Mouse (Mus musculus) liver, embryonic 15.5 days (tissue): ENCODE measurements around the gene Mitf. TPM values are rescaled to one million over a fixed set of nuclear protein-coding genes. Genes with fewer than 3 reads are reported as not detected.

Experiments used
- ATAC-seq: fragments of 200-750 bp; cut with Nextera tagmentation; 2 replicates; pipeline ENCODE4 v1.8.0; 2017; ENCODE audit warnings: moderate number of reproducible peaks, mild to moderate bottlenecking, moderate library complexity; ENCODE audit not compliant: insufficient read depth
- H3K27ac ChIP-seq: fragments of 300-500 bp; sonication (generic); replicated peaks from 2 replicates; pipeline ENCODE4 v1.5.1; 2015; ENCODE audit warnings: mild to moderate bottlenecking, inconsistent platforms
- H3K27me3 ChIP-seq: fragments of 300-500 bp; sonication (generic); 2 replicates; pipeline ENCODE4 v1.6.1; 2015; ENCODE audit warnings: mild to moderate bottlenecking, inconsistent platforms
- H3K36me3 ChIP-seq: fragments of 300-500 bp; sonication (generic); replicated peaks from 2 replicates; pipeline ENCODE4 v1.6.1; 2015; ENCODE audit warnings: moderate library complexity, mild to moderate bottlenecking, inconsistent platforms
- H3K4me1 ChIP-seq: fragments of 300-500 bp; sonication (generic); replicated peaks from 2 replicates; pipeline ENCODE4 v1.6.1; 2015; ENCODE audit warnings: inconsistent platforms
- H3K4me2 ChIP-seq: fragments of 300-500 bp; sonication (generic); 2 replicates; pipeline ENCODE4 v1.6.1; 2015; ENCODE audit warnings: moderate library complexity, mild to moderate bottlenecking, inconsistent platforms
- H3K4me3 ChIP-seq: fragments of 300-500 bp; sonication (generic); replicated peaks from 2 replicates; pipeline ENCODE4 v1.5.1; 2015; ENCODE audit warnings: mild to moderate bottlenecking, inconsistent platforms
- H3K9ac ChIP-seq: fragments of 300-500 bp; sonication (generic); 2 replicates; pipeline ENCODE4 v1.6.1; 2015; ENCODE audit warnings: moderate library complexity, mild to moderate bottlenecking, inconsistent platforms
- H3K9me3 ChIP-seq: fragments of 300-500 bp; sonication (generic); replicated peaks from 2 replicates; pipeline ENCODE4 v1.6.1; 2016; ENCODE audit warnings: inconsistent platforms
- WGBS: fragments of 180-500 bp; shearing (Covaris S2); methylation state at CpG from one replicate; pipeline ENCODE4 v1.1.7; 2015; ENCODE audit warnings: mixed read lengths; ENCODE audit not compliant: insufficient replicate concordance; 5-methylcytosine and 5-hydroxymethylcytosine counted together
- polyA plus RNA-seq: library from polyadenylated mRNA; unstranded; fragments of >200 nt; fragmentation: Nextera tagmentation; extraction: Ambion mirVana; gene quantifications from 2 replicates; pipeline ENCODE4 v1.2.1, GENCODE M21; 2015

Mitf gene
- 0.51 and 0.60 TPM in 2 replicates for polyA plus RNA-seq

GRCm38 (mm10) chr6:97806781-97807743 is at the start of gene Mitf:
Gene Mitf, plus strand, starts transcription at chr6:97807052.
- WGBS, result under 1% methylated on average over 51 of the region's 51 CpGs
- no peaks in the 10 kb centered on the region for H3K9me3 ChIP-seq
- peak; percentile 96 for ATAC-seq
- H3K36me3 ChIP-seq, result no peaks in the 10 kb centered on the region
- peaks cover 6% of the 10 kb centered on the region for H3K4me1 ChIP-seq
- peak within 1 kb of the TSS; percentile 91 for H3K4me2 ChIP-seq
- H3K4me3 ChIP-seq, result peak within 1 kb of the TSS; percentile 68
- H3K27ac ChIP-seq, result no peak within 1 kb of the TSS
- H3K9ac ChIP-seq, result peak within 1 kb of the TSS; percentile 49
- no peaks in the 10 kb centered on the region for H3K27me3 ChIP-seq

GRCm38 (mm10) chr6:97757361-97757760 is 49.5 kb upstream of the Mitf start:
- H3K36me3 ChIP-seq, result no peaks in the 10 kb centered on the region
- H3K27me3 ChIP-seq, result no peaks in the 10 kb centered on the region; the same call in 1 of the 2 replicates
- H3K27ac ChIP-seq, result no peak overlapping the region
- no peak overlapping the region for H3K4me2 ChIP-seq
- H3K4me1 ChIP-seq, result no peaks in the 10 kb centered on the region
- no peaks in the 10 kb centered on the region for H3K9me3 ChIP-seq
- no peak for ATAC-seq
- H3K9ac ChIP-seq, result no peak overlapping the region
- no peak overlapping the region for H3K4me3 ChIP-seq
- 44% methylated on average over 2 of the region's 2 CpGs for WGBS

- no peaks in the 10 kb centered on the region for H3K36me3 ChIP-seq
These were observed 48.0 kb upstream of the Mitf start for GRCm38 (mm10) chr6:97758884-97759283.

GRCm38 (mm10) chr6:97759301-97759700 is 47.6 kb upstream of the Mitf start:
- no peaks in the 10 kb centered on the region; the same call in 1 of the 2 replicates for H3K27me3 ChIP-seq
- no peaks in the 10 kb centered on the region for H3K36me3 ChIP-seq
- no peak overlapping the region for H3K27ac ChIP-seq
- H3K4me2 ChIP-seq, result no peak overlapping the region
- H3K4me1 ChIP-seq, result no peaks in the 10 kb centered on the region
- WGBS, result 14% methylated on average over 4 of the region's 4 CpGs
- ATAC-seq, result no peak
- no peaks in the 10 kb centered on the region for H3K9me3 ChIP-seq
- no peak overlapping the region for H3K9ac ChIP-seq
- H3K4me3 ChIP-seq, result no peak overlapping the region

More at GRCm38 (mm10) chr6:97758884-97759283, 48.0 kb upstream of the Mitf start:
- Histone ChIP-seq H3K4me3 (no peak overlapping the region), H3K27me3 (no peaks in the 10 kb centered on the region; the same call in 1 of the 2 replicates), H3K9ac (no peak overlapping the region), H3K27ac (no peak overlapping the region), H3K4me1 (no peaks in the 10 kb centered on the region), H3K9me3 (no peaks in the 10 kb centered on the region), H3K4me2 (no peak overlapping the region)
- ATAC-seq, result no peak
- WGBS, result 47% methylated on average over 4 of the region's 4 CpGs

GRCm38 (mm10) chr6:97761326-97761725 is 45.5 kb upstream of the Mitf start:
- Histone ChIP-seq H3K9me3 (no peaks in the 10 kb centered on the region), H3K4me3 (no peak overlapping the region), H3K4me2 (no peak overlapping the region), H3K27ac (no peak overlapping the region), H3K27me3 (no peaks in the 10 kb centered on the region; the same call in 1 of the 2 replicates), H3K36me3 (no peaks in the 10 kb centered on the region), H3K4me1 (no peaks in the 10 kb centered on the region), H3K9ac (no peak overlapping the region)
- WGBS, result 21% methylated on average over 4 of the region's 4 CpGs
- no peak for ATAC-seq

GRCm38 (mm10) chr6:97763970-97764369 is 42.9 kb upstream of the Mitf start:
- Histone ChIP-seq H3K9me3 (no peaks in the 10 kb centered on the region), H3K4me2 (no peak overlapping the region), H3K27me3 (no peaks in the 10 kb centered on the region; the same call in 1 of the 2 replicates)

GRCm38 (mm10) chr6:97767836-97768235 is 39.0 kb upstream of the Mitf start:
- H3K27ac ChIP-seq, result no peak overlapping the region
- H3K9me3 ChIP-seq, result no peaks in the 10 kb centered on the region
- H3K36me3 ChIP-seq, result no peaks in the 10 kb centered on the region
- WGBS, result 56% methylated on average over 2 of the region's 2 CpGs
- H3K9ac ChIP-seq, result no peak overlapping the region
- H3K27me3 ChIP-seq, result no peaks in the 10 kb centered on the region
- H3K4me1 ChIP-seq, result no peaks in the 10 kb centered on the region
- no peak for ATAC-seq
- H3K4me2 ChIP-seq, result no peak overlapping the region
- H3K4me3 ChIP-seq, result no peak overlapping the region

More at GRCm38 (mm10) chr6:97763970-97764369, 42.9 kb upstream of the Mitf start:
- ATAC-seq, result no peak
- Histone ChIP-seq H3K36me3 (no peaks in the 10 kb centered on the region), H3K27ac (no peak overlapping the region), H3K9ac (no peak overlapping the region), H3K4me1 (no peaks in the 10 kb centered on the region), H3K4me3 (no peak overlapping the region)
- WGBS, result 36% methylated on average over 3 of the region's 3 CpGs

- H3K4me1 ChIP-seq, result no peaks in the 10 kb centered on the region
- no peak overlapping the region for H3K4me2 ChIP-seq
- 67% methylated on average over 7 of the region's 7 CpGs for WGBS
- no peaks in the 10 kb centered on the region for H3K9me3 ChIP-seq
- no peaks in the 10 kb centered on the region for H3K36me3 ChIP-seq
- no peak for ATAC-seq
- H3K9ac ChIP-seq, result no peak overlapping the region
- no peak overlapping the region for H3K4me3 ChIP-seq
- no peak overlapping the region for H3K27ac ChIP-seq
- no peaks in the 10 kb centered on the region for H3K27me3 ChIP-seq
These were observed 37.3 kb upstream of the Mitf start for GRCm38 (mm10) chr6:97769549-97769948.

- Histone ChIP-seq H3K4me3 (no peak overlapping the region), H3K27ac (no peak overlapping the region), H3K4me2 (no peak overlapping the region), H3K27me3 (no peaks in the 10 kb centered on the region), H3K9ac (no peak overlapping the region), H3K36me3 (no peaks in the 10 kb centered on the region), H3K4me1 (no peaks in the 10 kb centered on the region), H3K9me3 (no peaks in the 10 kb centered on the region)
- WGBS, result 64% methylated on average over 5 of the region's 5 CpGs
- ATAC-seq, result no peak
These were observed 25.5 kb upstream of the Mitf start for GRCm38 (mm10) chr6:97781316-97781715.

GRCm38 (mm10) chr6:97782291-97782690 is 24.6 kb upstream of the Mitf start:
- Histone ChIP-seq H3K27ac (no peak overlapping the region), H3K4me1 (no peaks in the 10 kb centered on the region), H3K9me3 (no peaks in the 10 kb centered on the region), H3K4me2 (no peak overlapping the region), H3K9ac (no peak overlapping the region), H3K27me3 (no peaks in the 10 kb centered on the region), H3K4me3 (no peak overlapping the region), H3K36me3 (no peaks in the 10 kb centered on the region)
- no peak for ATAC-seq
- 69% methylated on average over 6 of the region's 6 CpGs for WGBS

GRCm38 (mm10) chr6:97786871-97787270 is 20.0 kb upstream of the Mitf start:
- no peaks in the 10 kb centered on the region for H3K36me3 ChIP-seq
- H3K4me3 ChIP-seq, result no peak overlapping the region
- H3K4me1 ChIP-seq, result no peaks in the 10 kb centered on the region
- no peaks in the 10 kb centered on the region for H3K9me3 ChIP-seq
- no peak overlapping the region for H3K4me2 ChIP-seq
- H3K27ac ChIP-seq, result no peak overlapping the region
- H3K9ac ChIP-seq, result no peak overlapping the region
- 59% methylated on average over 4 of the region's 4 CpGs for WGBS
- no peak for ATAC-seq
- H3K27me3 ChIP-seq, result no peaks in the 10 kb centered on the region
